Mouse (Mus musculus) lung, embryonic 16.5 days (tissue): ENCODE results near the gene Ddah2. TPM values are rescaled to one million over a fixed set of nuclear protein-coding genes. Genes with fewer than 3 reads are reported as not detected.

Source experiments
- ATAC-seq: fragments of 200-750 bp; cut with Nextera tagmentation; 2 replicates; pipeline ENCODE4 v1.8.0; 2017; ENCODE audit warnings: low read depth, mild to moderate bottlenecking, moderate library complexity
- H3K27ac ChIP-seq: fragments of 300-500 bp; sonication (generic); 2 replicates; pipeline ENCODE4 v1.5.1; 2014; ENCODE audit warnings: mild to moderate bottlenecking, control low read depth, low read length
- H3K27me3 ChIP-seq: fragments of 300-500 bp; sonication (generic); 2 replicates; pipeline ENCODE4 v1.6.1; 2014; ENCODE audit warnings: low read depth, low read length, mixed read lengths; ENCODE audit not compliant: control insufficient read depth, insufficient read depth
- H3K36me3 ChIP-seq: fragments of 300-500 bp; sonication (generic); 2 replicates; pipeline ENCODE4 v1.6.1; 2014; ENCODE audit warnings: low read length; ENCODE audit not compliant: control insufficient read depth, insufficient read depth
- H3K4me1 ChIP-seq: fragments of 300-500 bp; sonication (generic); replicated peaks from 2 replicates; pipeline ENCODE4 v1.6.1; 2014; ENCODE audit warnings: low read length, mixed read lengths; ENCODE audit not compliant: control insufficient read depth, insufficient read depth
- H3K4me2 ChIP-seq: fragments of 300-500 bp; sonication (generic); 2 replicates; pipeline ENCODE4 v1.6.1; 2014; ENCODE audit warnings: low read depth, low read length, control low read depth
- H3K4me3 ChIP-seq: fragments of 300-500 bp; sonication (generic); 2 replicates; pipeline ENCODE4 v1.5.1; 2014; ENCODE audit warnings: mild to moderate bottlenecking, low read length, control low read depth
- H3K9ac ChIP-seq: fragments of 300-500 bp; sonication (generic); 2 replicates; pipeline ENCODE4 v1.6.1; 2014; ENCODE audit warnings: low read length, control low read depth
- H3K9me3 ChIP-seq: fragments of 300-500 bp; sonication (generic); 2 replicates; pipeline ENCODE4 v1.6.1; 2016; ENCODE audit warnings: low read length; ENCODE audit not compliant: control insufficient read depth
- WGBS: fragments of 180-500 bp; shearing (Covaris S2); extraction: QIAGEN DNeasy Blood & Tissue Kit; methylation state at CpG from one replicate; pipeline ENCODE4 v1.1.7; 2014; 5-methylcytosine and 5-hydroxymethylcytosine counted together
- polyA plus RNA-seq: library from polyadenylated mRNA; unstranded; fragments of >200 nt; fragmentation: Nextera tagmentation; extraction: Ambion mirVana; gene quantifications from 2 replicates; pipeline ENCODE4 v1.2.1, GENCODE M21; 2015

The Ddah2 gene
- polyA plus RNA-seq, 1 experiment from 2014 or later, result 309 TPM

- peaks cover 6% of the 10 kb centered on the region for H3K4me1 ChIP-seq
- no peak overlapping the region for H3K4me2 ChIP-seq
- H3K27me3 ChIP-seq, result no peaks in the 10 kb centered on the region
- 42% methylated on average over 8 of the region's 10 CpGs for WGBS
- H3K9me3 ChIP-seq, result no peaks in the 10 kb centered on the region
- H3K27ac ChIP-seq, result no peak overlapping the region
- ATAC-seq, result no peak
- no peaks in the 10 kb centered on the region for H3K36me3 ChIP-seq
- no peak overlapping the region for H3K4me3 ChIP-seq
- H3K9ac ChIP-seq, result no peak overlapping the region
These were observed 33.9 kb upstream of the Ddah2 start for GRCm38 (mm10) chr17:35024691-35025488.

- no peaks in the 10 kb centered on the region for H3K9me3 ChIP-seq
- H3K36me3 ChIP-seq, result no peaks in the 10 kb centered on the region
- no peak overlapping the region for H3K4me3 ChIP-seq
- H3K27me3 ChIP-seq, result no peaks in the 10 kb centered on the region
- no peak overlapping the region for H3K9ac ChIP-seq
- H3K27ac ChIP-seq, result no peak overlapping the region
- peaks cover 6% of the 10 kb centered on the region for H3K4me1 ChIP-seq
- ATAC-seq, result no peak
- 74% methylated on average over 5 of the region's 5 CpGs for WGBS
- no peak overlapping the region for H3K4me2 ChIP-seq
These were observed 32.6 kb upstream of the Ddah2 start for GRCm38 (mm10) chr17:35026206-35026605.

GRCm38 (mm10) chr17:35027277-35028068 lies 31.4 kb upstream of the Ddah2 start, which contains the start of gene Sapcd1:
Sapcd1 (minus strand) TSS chr17:35028016.
- Histone ChIP-seq H3K4me2 (peak within 1 kb of the TSS; percentile 18; the same call in 1 of the 2 replicates), H3K27ac (peak within 1 kb of the TSS; percentile 26), H3K27me3 (no peaks in the 10 kb centered on the region), H3K4me1 (peaks cover 6% of the 10 kb centered on the region), H3K9me3 (no peaks in the 10 kb centered on the region), H3K9ac (peak within 1 kb of the TSS; percentile 47), H3K36me3 (no peaks in the 10 kb centered on the region), H3K4me3 (no peak within 1 kb of the TSS)
- 37% methylated on average over 13 of the region's 13 CpGs for WGBS
- peak; percentile 57 for ATAC-seq

- no peak for ATAC-seq
- 74% methylated on average over 2 of the region's 2 CpGs for WGBS
- no peak overlapping the region for H3K4me2 ChIP-seq
- H3K4me3 ChIP-seq, result no peak overlapping the region
- H3K27me3 ChIP-seq, result no peaks in the 10 kb centered on the region
- H3K9me3 ChIP-seq, result no peaks in the 10 kb centered on the region
- no peaks in the 10 kb centered on the region for H3K36me3 ChIP-seq
- H3K27ac ChIP-seq, result no peak overlapping the region
- H3K9ac ChIP-seq, result no peak overlapping the region
- H3K4me1 ChIP-seq, result peaks cover 6% of the 10 kb centered on the region
These were observed 30.5 kb upstream of the Ddah2 start for GRCm38 (mm10) chr17:35028315-35028714.

GRCm38 (mm10) chr17:35029691-35030532 lies 28.9 kb upstream of the Ddah2 start:
- no peak overlapping the region for H3K9ac ChIP-seq
- H3K27ac ChIP-seq, result no peak overlapping the region
- no peak for ATAC-seq
- no peak overlapping the region for H3K4me2 ChIP-seq
- H3K27me3 ChIP-seq, result no peaks in the 10 kb centered on the region
- no peaks in the 10 kb centered on the region for H3K9me3 ChIP-seq
- 30% methylated on average over 19 of the region's 19 CpGs for WGBS
- H3K36me3 ChIP-seq, result no peaks in the 10 kb centered on the region
- no peak overlapping the region for H3K4me3 ChIP-seq
- peaks cover 5% of the 10 kb centered on the region for H3K4me1 ChIP-seq

- whole genome bisulfite sequencing, result 86% methylated on average over 11 of the region's 11 CpGs
- H3K36me3 ChIP-seq, result no peaks in the 10 kb centered on the region
- no peaks in the 10 kb centered on the region for H3K9me3 ChIP-seq
- H3K4me1 ChIP-seq, result peaks cover 3% of the 10 kb centered on the region
- no peak overlapping the region for H3K9ac ChIP-seq
- no peak overlapping the region for H3K4me3 ChIP-seq
- no peaks in the 10 kb centered on the region for H3K27me3 ChIP-seq
- no peak for ATAC-seq
- H3K27ac ChIP-seq, result no peak overlapping the region
- no peak overlapping the region for H3K4me2 ChIP-seq
These were observed 27.6 kb upstream of the Ddah2 start for GRCm38 (mm10) chr17:35031272-35031671.

GRCm38 (mm10) chr17:35031880-35032279 lies 27.0 kb upstream of the Ddah2 start:
- Histone ChIP-seq H3K36me3 (no peaks in the 10 kb centered on the region), H3K4me2 (no peak overlapping the region), H3K27ac (no peak overlapping the region), H3K9me3 (no peaks in the 10 kb centered on the region), H3K9ac (no peak overlapping the region), H3K4me3 (no peak overlapping the region), H3K4me1 (peaks cover 3% of the 10 kb centered on the region), H3K27me3 (no peaks in the 10 kb centered on the region)
- ATAC-seq, result no peak
- WGBS, result 74% methylated on average over 7 of the region's 7 CpGs

- H3K9ac ChIP-seq, result no peak overlapping the region
- H3K36me3 ChIP-seq, result no peaks in the 10 kb centered on the region
- H3K4me2 ChIP-seq, result no peak overlapping the region
- no peak for ATAC-seq
- H3K9me3 ChIP-seq, result no peaks in the 10 kb centered on the region
- WGBS, result 60% methylated on average over 8 of the region's 8 CpGs
- no peaks in the 10 kb centered on the region for H3K27me3 ChIP-seq
- H3K4me3 ChIP-seq, result no peak overlapping the region
- H3K4me1 ChIP-seq, result peaks cover under 1% of the 10 kb centered on the region
- H3K27ac ChIP-seq, result no peak overlapping the region
These were observed 26.4 kb upstream of the Ddah2 start for GRCm38 (mm10) chr17:35032323-35032870.
